Mouse (Mus musculus) ovary, postnatal 14 days (tissue): Measurements from ENCODE around the gene Gnl3.

Source experiments
- DNase-seq: peaks from one replicate; pipeline ENCODE4 v3.0.0; 2022; ENCODE audit warnings: low spot score

Gnl3 gene

GRCm38 (mm10) chr14:31018860-31019291 lies at the start of gene Gnl3, which contains the start of gene Pbrm1:
Gnl3 (minus strand) TSS chr14:31019152.
Pbrm1 (plus strand) TSS chr14:31019138.
- DNase-seq: peak; percentile 92

GRCm38 (mm10) chr14:31062277-31062676 lies 43.3 kb upstream of the Gnl3 start:
- no peak for DNase-seq

- DNase-seq: no peak
Measured at GRCm38 (mm10) chr14:31045817-31046216, 26.9 kb upstream of the Gnl3 start.

- DNase-seq: no peak
Measured at GRCm38 (mm10) chr14:31045296-31045695, 26.3 kb upstream of the Gnl3 start.

GRCm38 (mm10) chr14:31025785-31026184 lies 6.8 kb upstream of the Gnl3 start:
- no peak for DNase-seq

GRCm38 (mm10) chr14:31022579-31022978 lies 3.6 kb upstream of the Gnl3 start:
- DNase-seq: no peak

GRCm38 (mm10) chr14:31019331-31020205 lies 616 bp upstream of the Gnl3 start:
- peak; percentile 52 for DNase-seq

- DNase-seq: no peak
Measured at GRCm38 (mm10) chr14:31017854-31018253, 1.1 kb downstream of the Gnl3 start.

- no peak for DNase-seq
Measured at GRCm38 (mm10) chr14:31016063-31016462, 2.9 kb downstream of the Gnl3 start.

- DNase-seq: no peak
Measured at GRCm38 (mm10) chr14:31013928-31014327, 5.0 kb downstream of the Gnl3 start.

- DNase-seq: no peak
Measured at GRCm38 (mm10) chr14:31011588-31011987, 7.4 kb downstream of the Gnl3 start.

- DNase-seq: no peak
Measured at GRCm38 (mm10) chr14:31006779-31007178, 12.2 kb downstream of the Gnl3 start.

- DNase-seq: no peak
Measured at GRCm38 (mm10) chr14:31004527-31004926, 14.4 kb downstream of the Gnl3 start.

GRCm38 (mm10) chr14:31001307-31002205 lies 17.4 kb downstream of the Gnl3 start, which contains the start of the genes Glt8d1 and Spcs1:
Glt8d1 (plus strand) TSS chr14:31001400.
Spcs1 (minus strand) TSS chr14:31001672.
- DNase-seq: peak; percentile 79

- DNase-seq: no peak
Measured at GRCm38 (mm10) chr14:31000816-31001306, 18.1 kb downstream of the Gnl3 start.

GRCm38 (mm10) chr14:31000356-31000755 lies 18.6 kb downstream of the Gnl3 start:
- DNase-seq: no peak

GRCm38 (mm10) chr14:30996417-30996816 lies 22.5 kb downstream of the Gnl3 start:
- DNase-seq: no peak

- no peak for DNase-seq
Measured at GRCm38 (mm10) chr14:30976222-30976621, 42.7 kb downstream of the Gnl3 start.

GRCm38 (mm10) chr14:30974204-30974603 lies 44.7 kb downstream of the Gnl3 start:
- peak; percentile 15 for DNase-seq
